Mouse (Mus musculus) gastrocnemius, postnatal 4 days (tissue): ENCODE data around the gene Lypd3. TPM values are rescaled to one million over a fixed set of nuclear protein-coding genes. Genes with fewer than 3 reads are reported as not detected.
"Not testable (repeated sequence)": the region's sequence is repeated elsewhere in the genome, so short reads cannot be mapped to it uniquely, and the experiment has no call there.

ENCODE experiments used
- DNase-seq, 2 experiments: peaks; one replicate each; pipeline ENCODE4 v3.0.0; 2021 to 2022; ENCODE audit warnings: low spot score in 2 of 2, mixed read lengths in 2 of 2
- total RNA-seq, 2 experiments: library from RNA; stranded (reverse); gene quantifications; 2 replicates each; pipeline ENCODE4 v1.2.3; 2021

The Lypd3 gene
- total RNA-seq, 2 experiments from 2014 or later = not detected

- DNase-seq = no peak
Measured at GRCm38 (mm10) chr7:24661118-24661904, 25.0 kb downstream of the Lypd3 start.

- DNase-seq = peak in 1 of 2 experiments; percentile 46
Measured at GRCm38 (mm10) chr7:24662575-24662974, 26.2 kb downstream of the Lypd3 start.

- DNase-seq = no peak
Measured at GRCm38 (mm10) chr7:24664301-24664700, 28.0 kb downstream of the Lypd3 start.

- no peak for DNase-seq
Measured at GRCm38 (mm10) chr7:24664959-24665358, 28.6 kb downstream of the Lypd3 start.

- DNase-seq = no peak
Measured at GRCm38 (mm10) chr7:24671944-24672439, 35.6 kb downstream of the Lypd3 start.

- no peak for DNase-seq
Measured at GRCm38 (mm10) chr7:24676575-24676974, 40.2 kb downstream of the Lypd3 start, which contains the start of gene Tex101. Gene Tex101, minus strand, starts transcription at chr7:24676675.

- DNase-seq = not testable (repeated sequence)
Measured at GRCm38 (mm10) chr7:24684121-24684520, 47.8 kb downstream of the Lypd3 start.

- DNase-seq = not testable (repeated sequence)
Measured at GRCm38 (mm10) chr7:24687519-24687918, 51.2 kb downstream of the Lypd3 start.

Other genes with a start within 250 kb of the Lypd3 start
- gene Smg9, start 236.9 kb upstream of the Lypd3 start, total RNA-seq = 10 to 100 TPM; 18.1 to 21.1 TPM
- gene Irgc1, start 184.3 kb upstream of the Lypd3 start, total RNA-seq = under 1 TPM; 0.26 to 0.52 TPM
- gene Plaur, start 174.1 kb upstream of the Lypd3 start, total RNA-seq = 1 to 10 TPM; 2.5 to 3.7 TPM
- 10 to 100 TPM; 18.6 to 21.3 TPM for gene Cadm4, start 154.5 kb upstream of the Lypd3 start, total RNA-seq
- gene Zfp428, start 129.5 kb upstream of the Lypd3 start, total RNA-seq = 10 to 100 TPM; 12.6 to 15.9 TPM
- not detected for gene AC161166.1, start 124.1 kb upstream of the Lypd3 start, total RNA-seq
- 10 to 100 TPM; 20.5 to 22.0 TPM for gene Irgq, start 105.9 kb upstream of the Lypd3 start, total RNA-seq
- gene Pinlyp, start 90.4 kb upstream of the Lypd3 start, total RNA-seq = not detected
- 10 to 100 TPM; 44.4 to 45.2 TPM for gene Xrcc1, start 90.3 kb upstream of the Lypd3 start, total RNA-seq
- 1 to 10 TPM; 8.0 to 9.1 TPM for gene Ethe1, start 49.0 kb upstream of the Lypd3 start, total RNA-seq
- gene Zfp575, start 48.9 kb upstream of the Lypd3 start, total RNA-seq = 1 to 10 TPM; 1.5 to 1.9 TPM
- gene Phldb3, start 25.8 kb upstream of the Lypd3 start, total RNA-seq = 1 to 10 TPM in 1 of 2 experiments, under 1 TPM in 1; 0.98 to 1.6 TPM
- not detected for gene Tex101, start 40.1 kb downstream of the Lypd3 start, total RNA-seq
- not detected for gene BC049730, start 72.7 kb downstream of the Lypd3 start, total RNA-seq
- gene Gm4763, start 90.4 kb downstream of the Lypd3 start, total RNA-seq = not detected
- gene Cd177, start 123.8 kb downstream of the Lypd3 start, total RNA-seq = under 1 TPM in 1 of 2 experiments, not detected in 1; 0.62 TPM
- not detected for gene Ceacam10, start 140.7 kb downstream of the Lypd3 start, total RNA-seq
- 1 to 10 TPM; 1.2 to 2.0 TPM for gene Gm9844, start 225.7 kb downstream of the Lypd3 start, total RNA-seq
- gene Lypd4, start 233.4 kb downstream of the Lypd3 start, total RNA-seq = not detected
- gene Dmrtc2, start 233.5 kb downstream of the Lypd3 start, total RNA-seq = not detected
- 1,000 to 10,000 TPM; 1,082 to 1,250 TPM for gene Rps19, start 247.8 kb downstream of the Lypd3 start, total RNA-seq